Mouse (Mus musculus) MEL-GATA-1-ER (cell line): ENCODE data around the gene Zfp599.
"Not testable (repeated sequence)": the region's sequence is repeated elsewhere in the genome, so short reads cannot be mapped to it uniquely, and the experiment has no call there.

Experiments used
- DNase-seq: peaks from one replicate; pipeline ENCODE4 v3.0.0-alpha.2; 2012; ENCODE audit warnings: low read depth; ENCODE audit errors: extremely low read depth

The Zfp599 gene

DNA sequence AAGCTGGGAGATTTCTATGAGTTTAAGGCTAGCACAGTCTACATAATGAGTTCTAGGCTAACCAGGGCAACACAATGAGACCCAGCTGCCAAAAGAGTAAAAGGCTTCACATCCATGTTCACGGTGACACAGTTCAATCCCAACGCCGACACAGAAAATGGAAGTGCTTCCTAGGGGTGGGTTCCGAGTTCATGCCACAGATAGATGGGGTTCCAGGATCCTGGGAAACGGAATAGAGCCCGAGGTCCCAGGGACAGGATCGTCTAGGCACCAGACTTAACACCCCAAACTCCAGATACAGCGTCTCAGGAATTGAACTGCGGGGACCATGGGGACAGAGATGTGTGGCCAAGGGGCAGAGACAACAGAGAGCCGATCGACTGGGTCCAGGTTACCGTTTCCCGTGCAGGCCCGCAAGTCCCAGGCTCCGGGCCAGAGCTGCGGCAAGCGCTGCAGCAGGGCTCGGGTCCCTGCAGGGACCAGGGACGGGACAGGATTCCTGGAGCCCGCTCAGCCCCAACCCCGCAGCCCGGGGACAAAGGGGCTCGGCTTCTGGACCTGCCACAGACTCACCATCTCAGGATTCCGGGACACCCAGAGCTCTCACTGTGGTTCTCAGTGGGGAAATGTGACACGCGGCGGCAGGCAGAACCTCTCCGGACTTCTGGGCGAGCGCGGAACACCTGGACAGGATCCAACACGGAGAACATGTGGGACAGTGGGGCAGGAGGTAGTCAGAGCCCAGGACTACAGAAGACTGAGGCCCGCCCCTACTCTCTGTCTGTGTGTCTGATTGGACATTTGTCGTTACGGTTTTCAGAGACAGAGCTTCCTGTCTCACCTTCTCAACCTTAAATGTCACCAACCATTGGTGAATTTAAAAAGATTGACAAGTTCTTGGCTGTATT, at the start of gene Zfp599:
Gene Zfp599 (minus strand): TSS at position 712 of the 908 bp plus-strand sequence.
- DNase-seq: peak; percentile 78

DNA sequence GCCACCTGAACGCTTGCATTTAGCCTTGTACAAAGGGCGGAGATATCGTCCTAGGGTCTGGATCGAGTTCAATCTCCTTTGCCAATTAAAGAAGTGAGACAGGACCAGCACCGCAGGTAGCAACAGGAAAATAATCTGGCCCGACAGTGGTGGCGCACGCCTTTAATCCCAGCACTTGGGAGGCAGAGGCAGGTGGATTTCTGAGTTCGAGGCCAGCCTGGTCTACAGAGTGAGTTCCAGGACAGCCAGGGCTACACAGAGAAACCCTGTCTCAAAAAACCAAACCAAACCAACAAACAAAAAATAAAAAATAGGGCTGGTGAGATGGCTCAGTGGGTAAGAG, 48.2 kb upstream of the Zfp599 start:
- DNase-seq: not testable (repeated sequence)

DNA sequence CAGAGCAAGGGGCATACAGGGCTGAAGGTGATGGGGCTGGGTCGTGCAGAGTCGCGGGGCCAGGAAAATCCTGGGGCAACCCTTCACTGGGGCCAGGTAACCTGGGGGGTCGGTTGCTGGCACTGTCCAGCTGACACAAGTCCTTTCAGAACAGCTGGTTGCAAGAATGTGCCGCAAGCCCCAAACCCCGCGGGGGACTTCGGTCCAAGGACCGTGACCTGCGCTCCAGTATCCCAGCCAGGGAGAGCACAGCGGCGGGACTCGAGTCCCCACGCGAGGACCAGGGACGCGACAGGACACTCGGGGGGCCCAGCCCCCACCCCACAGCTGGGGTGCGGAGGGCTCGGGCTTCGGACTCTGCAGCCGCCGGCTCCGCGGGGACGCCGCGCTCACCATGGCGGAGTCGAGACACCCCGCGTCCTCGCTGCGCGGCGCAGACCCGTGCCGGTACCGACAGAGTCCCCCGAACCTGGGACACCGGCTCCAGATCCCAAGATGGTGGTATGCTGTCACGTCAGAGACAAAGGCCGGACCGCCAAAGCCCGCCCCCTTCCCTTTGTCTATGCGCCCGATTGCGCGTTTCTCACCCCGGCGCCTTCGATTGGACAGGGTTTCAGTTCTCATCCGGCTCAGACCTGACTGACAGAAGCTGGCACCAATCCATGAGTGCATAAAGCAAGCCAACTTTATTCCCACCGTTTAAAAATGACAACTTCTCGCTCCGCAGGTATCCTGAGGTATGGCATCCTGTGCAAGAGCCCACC, 47.6 kb upstream of the Zfp599 start, which contains the start of gene Zfp810:
Gene Zfp810 (minus strand): TSS at position 493 of the 764 bp plus-strand sequence.
- no peak for DNase-seq

DNA sequence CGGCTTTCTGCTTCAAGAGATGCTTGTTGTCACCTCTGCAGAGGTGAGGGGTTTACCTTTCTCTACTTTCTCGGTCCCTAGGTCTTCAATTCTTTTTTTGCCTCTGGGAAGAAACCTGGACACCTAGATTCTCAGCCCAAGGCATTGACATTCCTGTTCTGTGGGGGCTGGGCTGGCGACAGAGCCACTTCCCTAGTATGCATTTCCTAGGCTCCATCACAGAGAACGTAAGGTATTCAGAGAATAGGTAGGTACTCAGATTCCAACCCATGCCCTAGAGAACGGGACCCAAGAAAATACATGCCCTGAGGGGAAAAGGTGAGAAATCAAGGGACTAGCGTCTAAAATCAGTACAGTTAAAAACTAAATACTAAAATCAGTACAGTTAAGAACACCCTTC, 47.0 kb upstream of the Zfp599 start:
- DNase-seq: no peak

- DNase-seq: no peak
Measured at GRCm38 (mm10) chr9:22302199-22302598, 42.5 kb upstream of the Zfp599 start.

GRCm38 (mm10) chr9:22278733-22279132, 19.0 kb upstream of the Zfp599 start:
- DNase-seq: no peak

GRCm38 (mm10) chr9:22268886-22269285, 9.2 kb upstream of the Zfp599 start:
- DNase-seq: peak; percentile 29

DNA sequence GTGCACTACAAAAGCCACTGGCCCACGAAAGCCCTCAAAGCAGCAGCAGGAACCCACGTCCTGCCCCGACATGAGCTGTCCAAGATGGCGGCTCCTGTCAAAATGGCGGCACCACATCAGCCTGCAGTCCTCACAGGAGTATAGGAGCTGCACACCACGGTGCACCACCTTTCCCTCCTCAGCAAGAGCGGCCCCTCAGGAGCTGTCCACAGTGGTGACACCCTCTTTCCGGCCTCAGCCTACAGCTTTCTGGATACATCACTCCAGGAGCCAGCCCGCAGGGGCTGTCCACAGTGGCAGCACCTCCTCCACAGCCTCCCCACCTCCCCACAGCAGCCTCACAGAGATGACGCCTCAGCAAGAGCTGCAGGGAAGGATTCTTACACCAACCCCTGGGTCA, 2.9 kb upstream of the Zfp599 start:
- DNase-seq: no peak

- peak; percentile 49 for DNase-seq
Measured at GRCm38 (mm10) chr9:22261594-22261993, 1.9 kb upstream of the Zfp599 start.

GRCm38 (mm10) chr9:22260092-22260422, 362 bp upstream of the Zfp599 start:
- no peak for DNase-seq

DNA sequence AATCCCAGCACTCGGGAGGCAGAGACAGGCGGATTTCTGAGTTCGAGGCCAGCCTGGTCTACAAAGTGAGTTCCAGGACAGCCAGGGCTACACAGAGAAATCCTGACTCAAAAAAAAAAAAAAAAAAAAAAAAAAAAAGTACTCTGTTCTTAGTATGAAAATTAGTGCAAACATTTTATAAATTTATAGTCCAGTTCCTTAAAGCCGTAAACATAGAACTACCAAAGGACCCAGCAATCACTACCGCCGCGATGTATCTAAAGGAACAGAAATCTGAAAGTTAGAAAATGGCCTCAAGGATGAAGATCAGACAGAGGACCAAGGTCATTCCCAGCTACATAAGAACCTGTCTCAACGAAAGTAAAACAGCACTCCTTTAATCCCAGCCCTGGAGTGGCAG, 911 bp downstream of the Zfp599 start:
- DNase-seq: no peak

- peak; percentile 97 for DNase-seq
Measured at GRCm38 (mm10) chr9:22256579-22256978, 3.1 kb downstream of the Zfp599 start.

DNA sequence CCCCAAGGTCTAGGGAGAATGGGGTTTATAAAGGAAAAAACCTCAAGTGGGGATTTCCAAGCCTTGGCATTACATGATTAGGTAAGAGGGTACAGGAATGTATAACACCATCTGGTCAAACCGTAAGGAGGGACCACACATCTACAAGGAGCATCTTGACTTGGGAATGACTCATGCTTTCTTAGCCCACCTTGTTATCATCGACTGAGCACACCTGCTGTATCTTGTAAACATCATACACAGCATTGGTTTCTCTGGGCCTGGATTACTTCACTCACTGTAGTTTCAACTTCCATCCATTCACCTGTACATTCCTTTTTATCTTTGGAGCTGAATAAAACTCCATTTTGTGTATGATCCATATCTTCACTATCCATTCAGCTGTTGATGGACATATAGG, 15.5 kb downstream of the Zfp599 start:
- no peak for DNase-seq

GRCm38 (mm10) chr9:22240001-22240400, 19.7 kb downstream of the Zfp599 start:
- no peak for DNase-seq

- DNase-seq: peak; percentile 61
Measured at GRCm38 (mm10) chr9:22230556-22230955, 29.1 kb downstream of the Zfp599 start.

DNA sequence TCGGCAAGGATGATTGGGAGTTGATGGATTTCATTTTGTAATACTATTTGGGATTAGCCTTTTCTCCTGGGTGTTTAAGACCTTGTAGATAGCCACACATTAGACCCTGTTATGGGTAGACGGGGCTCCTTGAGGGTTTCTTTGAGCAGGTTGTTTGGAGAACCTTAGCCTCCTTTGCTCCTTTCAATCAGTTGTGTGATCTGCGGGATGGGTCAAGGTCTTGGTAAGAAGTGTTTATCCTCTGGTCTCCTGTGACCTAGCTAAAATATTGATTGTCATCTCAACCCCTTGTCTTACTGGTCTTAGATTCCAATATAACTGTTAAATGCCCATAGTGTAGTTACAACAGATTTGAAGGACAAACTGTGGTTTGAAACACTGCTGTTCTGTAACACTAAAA, 29.6 kb downstream of the Zfp599 start:
- no peak for DNase-seq

DNA sequence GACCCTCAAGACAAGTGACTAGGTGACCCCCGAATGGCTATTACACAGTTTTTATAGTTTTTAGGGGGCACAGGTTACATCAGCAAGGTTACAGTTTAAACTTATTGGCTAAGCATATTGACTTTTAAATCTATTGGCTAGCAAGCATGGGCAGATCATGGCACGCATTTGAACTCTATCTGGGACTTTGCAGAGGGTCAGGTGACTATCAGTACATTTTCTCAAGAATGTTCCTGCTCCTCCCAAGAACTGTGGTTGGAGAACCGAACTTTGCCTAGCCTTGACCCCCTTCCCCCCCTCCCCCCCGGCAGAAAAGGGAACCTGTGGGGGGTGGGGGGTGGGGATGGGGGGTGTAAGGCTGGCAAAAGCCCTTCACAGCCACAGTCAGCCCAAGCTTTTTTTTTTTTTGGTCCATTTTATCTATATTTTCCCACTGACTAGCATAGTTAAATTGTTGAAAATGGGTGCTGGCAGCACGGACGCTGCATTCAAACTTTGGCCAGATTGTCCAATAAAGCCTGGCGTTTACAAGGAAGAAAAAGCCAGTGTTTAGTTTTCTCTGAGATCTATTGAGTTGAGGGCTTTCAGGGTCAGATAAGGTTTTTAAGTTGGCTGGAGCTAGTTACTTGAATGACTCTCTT, 30.2 kb downstream of the Zfp599 start:
- no peak for DNase-seq

- no peak for DNase-seq
Measured at GRCm38 (mm10) chr9:22226846-22227245, 32.8 kb downstream of the Zfp599 start.

GRCm38 (mm10) chr9:22226389-22226673, 33.4 kb downstream of the Zfp599 start:
- not testable (repeated sequence) for DNase-seq

DNA sequence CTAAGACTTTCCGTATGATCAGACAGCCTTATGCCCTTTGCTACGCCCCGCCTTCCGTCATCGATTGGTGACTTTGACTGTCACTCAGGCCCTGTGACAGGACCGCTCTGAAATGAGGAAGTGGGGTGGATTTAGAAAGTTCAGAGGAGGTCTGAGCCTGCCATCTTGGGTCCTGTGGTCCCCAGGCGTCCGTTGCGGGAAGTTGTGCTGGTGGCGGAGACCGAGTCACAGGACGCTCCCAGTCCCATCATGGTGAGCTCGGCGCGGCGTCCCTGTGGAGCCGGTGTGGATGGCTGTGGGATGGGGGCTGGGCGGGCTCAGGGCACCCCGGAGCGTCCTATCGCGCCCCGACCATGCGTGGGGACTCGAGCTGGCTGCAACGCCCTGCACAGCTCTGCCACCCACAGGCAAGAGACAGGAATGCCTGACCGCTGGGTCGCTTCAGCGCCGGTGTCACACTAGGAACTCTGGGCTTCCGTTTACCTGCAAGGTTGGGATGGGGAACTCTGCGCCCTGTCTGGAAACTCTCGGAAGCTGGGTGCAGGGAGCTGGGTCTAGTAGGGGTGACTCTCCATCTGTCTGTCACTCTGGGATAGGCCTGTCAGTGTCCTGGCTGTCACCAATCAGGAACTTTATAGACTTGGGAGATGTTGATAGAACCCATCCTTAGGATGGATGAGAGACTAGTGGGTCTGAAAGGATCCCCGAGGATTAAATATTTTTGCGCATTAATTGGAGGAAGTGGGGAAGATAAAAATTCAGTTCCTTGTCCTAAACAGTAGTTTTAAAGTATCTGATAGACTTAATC, 33.9 kb downstream of the Zfp599 start, which contains the start of gene Zfp809:
Gene Zfp809 (plus strand): TSS at position 134 of the 808 bp plus-strand sequence.
- peak; percentile 100 for DNase-seq
